In genomic region chr15:31406881-31407280, GRCm38 (mm10) we compare ENCODE assay signal across 20 mouse cellular contexts. TPM values are rescaled to one million over a fixed set of nuclear protein-coding genes. Genes with fewer than 3 reads are reported as not detected.
DNase-seq lines count a peak whose midpoint lies in the region; ATAC-seq and TF ChIP-seq lines count a peak whose summit lies in the region.
"Had no signal": no experiment of that assay in that cellular context is flagged by ENCODE, and none has a peak within 500 bp of the region (broad histone marks: within the 10 kb centered on the region; RNA-seq: fewer than 3 reads in every experiment).

No protein-coding gene starts in this region.

- ATAC-seq in liver, embryonic 15.5 days (ENCODE audit: insufficient read depth), result no peak
- peak; percentile 36; the same call in 1 of the 2 replicates for ATAC-seq in kidney, postnatal 0 days (replicated peaks; ENCODE audit: low FRiP score, low read depth)
- ATAC-seq in hindbrain, embryonic 11.5 days (ENCODE audit: low FRiP score), result no peak
- ATAC-seq: forebrain, embryonic 15.5 days had no signal

- H3K4me1 ChIP-seq in liver, embryonic 15.5 days (replicated peaks), result no peaks in the 10 kb centered on the region
- no peaks in the 10 kb centered on the region for H3K4me1 ChIP-seq in kidney, postnatal 0 days (replicated peaks; ENCODE audit: insufficient read depth, low read length)
- H3K4me1 ChIP-seq in hindbrain, embryonic 11.5 days (replicated peaks; ENCODE audit: control insufficient read depth, insufficient read depth, low read length), result no peaks in the 10 kb centered on the region

- DNase-seq in gastrocnemius, adult 2 months, result peak; percentile 1
- DNase-seq in gastrocnemius, postnatal 4 days (ENCODE audit: low spot score in 2 of 2), result no peak
- no peak for DNase-seq in liver
- no peak for DNase-seq in kidney, postnatal 0 days (ENCODE audit: low spot score)
- no peak for DNase-seq in frontal cortex, postnatal 36 days (ENCODE audit: low spot score in 2 of 2)
- no peak for DNase-seq in hindbrain, embryonic 11.5 days (ENCODE audit: low spot score)
- DNase-seq: adrenal gland, postnatal 10 days; cerebellum, adult 18-20 months; cerebellum, postnatal 14 days; gastrocnemius, postnatal 25 days; heart, postnatal 4 days; midbrain, embryonic 14.5 days; thymus, adult 18-20 months; thymus, postnatal 4 days had no signal

- 0 out of 2 replicates have a peak overlapping the region, but pooled peaks have one; percentile 6 for H3K4me2 ChIP-seq in liver, embryonic 15.5 days
- no peak overlapping the region for H3K4me2 ChIP-seq in kidney, postnatal 0 days (ENCODE audit: low read length)
- no peak overlapping the region for H3K4me2 ChIP-seq in hindbrain, embryonic 11.5 days (replicated peaks; ENCODE audit: low read depth, low read length)
- H3K4me2 ChIP-seq: forebrain, embryonic 15.5 days; hindbrain, embryonic 15.5 days; lung, embryonic 14.5 days had no signal

- H3K27ac ChIP-seq in gastrocnemius, adult 2 months, result no peak overlapping the region
- peak overlapping the region; percentile 45; the same call in 1 of the 2 replicates for H3K27ac ChIP-seq in liver, embryonic 15.5 days (replicated peaks)
- peak overlapping the region; percentile 72 for H3K27ac ChIP-seq in kidney, postnatal 0 days
- no peak overlapping the region for H3K27ac ChIP-seq in hindbrain, embryonic 11.5 days (ENCODE audit: low read depth, low read length)
- H3K27ac ChIP-seq: forebrain, embryonic 15.5 days; heart, embryonic 10.5 days; hindbrain, embryonic 15.5 days had no signal

- no peak overlapping the region for H3K9ac ChIP-seq in liver, embryonic 15.5 days
- no peak overlapping the region for H3K9ac ChIP-seq in kidney, postnatal 0 days (ENCODE audit: low read depth, low read length)
- H3K9ac ChIP-seq in hindbrain, embryonic 11.5 days (ENCODE audit: low read depth, low read length), result no peak overlapping the region
- H3K9ac ChIP-seq: forebrain, embryonic 15.5 days; hindbrain, embryonic 15.5 days; lung, embryonic 14.5 days had no signal

- H3K27me3 ChIP-seq in liver, embryonic 15.5 days, result no peaks in the 10 kb centered on the region
- no peaks in the 10 kb centered on the region for H3K27me3 ChIP-seq in kidney, postnatal 0 days (ENCODE audit: insufficient read depth, low read length)
- no peaks in the 10 kb centered on the region for H3K27me3 ChIP-seq in hindbrain, embryonic 11.5 days (ENCODE audit: control insufficient read depth, insufficient read depth, low read length)
- H3K27me3 ChIP-seq: forebrain, embryonic 15.5 days; hindbrain, embryonic 15.5 days had no signal

- 60% methylated on average over 5 of the region's 5 CpGs for WGBS in liver, embryonic 15.5 days (ENCODE audit: insufficient replicate concordance)
- 77% methylated on average over 5 of the region's 5 CpGs for WGBS in kidney, postnatal 0 days
- 82% methylated on average over 5 of the region's 5 CpGs for WGBS in hindbrain, embryonic 11.5 days

- H3K4me3 ChIP-seq in gastrocnemius, adult 2 months, result no peak overlapping the region
- no peak overlapping the region for H3K4me3 ChIP-seq in liver, embryonic 15.5 days (replicated peaks)
- H3K4me3 ChIP-seq in kidney, postnatal 0 days (replicated peaks; ENCODE audit: low read depth, low read length), result no peak overlapping the region
- H3K4me3 ChIP-seq in hindbrain, embryonic 11.5 days (ENCODE audit: low read depth, low read length), result no peak overlapping the region
- H3K4me3 ChIP-seq: forebrain, embryonic 15.5 days; heart, embryonic 10.5 days; hindbrain, embryonic 15.5 days had no signal

- H3K36me3 ChIP-seq in liver, embryonic 15.5 days (replicated peaks), result no peaks in the 10 kb centered on the region
- H3K36me3 ChIP-seq in kidney, postnatal 0 days (ENCODE audit: insufficient read depth, low read length), result no peaks in the 10 kb centered on the region
- H3K36me3 ChIP-seq in hindbrain, embryonic 11.5 days (ENCODE audit: control insufficient read depth, insufficient read depth, low read length), result no peaks in the 10 kb centered on the region
- H3K36me3 ChIP-seq: forebrain, embryonic 15.5 days; heart, embryonic 10.5 days; hindbrain, embryonic 15.5 days had no signal

- intact Hi-C loops in gastrocnemius, adult 2 months (cut with DNase I), result no loop called here

- TF ChIP-seq CTCF in gastrocnemius, adult 2 months (IDR thresholded peaks at IDR 0.05), result no peak
- no peak for TF ChIP-seq CTCF in kidney, postnatal 0 days (IDR thresholded peaks at IDR 0.05; ENCODE audit: low read depth)

- H3K9me3 ChIP-seq in liver, embryonic 15.5 days (replicated peaks), result no peaks in the 10 kb centered on the region
- H3K9me3 ChIP-seq in kidney, postnatal 0 days (replicated peaks; ENCODE audit: low read length), result no peaks in the 10 kb centered on the region
- H3K9me3 ChIP-seq in hindbrain, embryonic 11.5 days (ENCODE audit: control insufficient read depth, low read length), result no peaks in the 10 kb centered on the region
- H3K9me3 ChIP-seq: forebrain, embryonic 15.5 days; heart, embryonic 10.5 days; hindbrain, embryonic 15.5 days had no signal

RNA-seq across cellular contexts. Expression of gene Ankrd33b, which starts 39.4 kb away (rescaled TPM):
- 10 to 100 TPM; 11.9 to 31.5 TPM for total RNA-seq in gastrocnemius, adult 2 months (2021)
- total RNA-seq in gastrocnemius, postnatal 4 days (2021), result 1 to 10 TPM; 4.9 to 5.3 TPM
- polyA plus RNA-seq in liver, embryonic 15.5 days (2015; fragmentation: Nextera tagmentation; extraction: Ambion mirVana), result 0.62 and 0.76 TPM in 2 replicates
- polyA plus RNA-seq in kidney, postnatal 0 days (2015; fragmentation: Nextera tagmentation; extraction: Ambion mirVana), result 10.5 and 12.0 TPM in 2 replicates
- polyA plus RNA-seq in hindbrain, embryonic 11.5 days (2014; fragmentation: Nextera tagmentation; extraction: Ambion mirVana), result 0.22 and 0.31 TPM in 2 replicates

RNA-seq across cellular contexts. Expression of gene Ropn1l, which starts 46.7 kb away (rescaled TPM):
- total RNA-seq in gastrocnemius, adult 2 months (2021), result not detected
- under 1 TPM; 0.39 to 0.57 TPM for total RNA-seq in gastrocnemius, postnatal 4 days (2021)
- polyA plus RNA-seq in liver, embryonic 15.5 days (2015; fragmentation: Nextera tagmentation; extraction: Ambion mirVana), result 3.2 and 3.3 TPM in 2 replicates
- polyA plus RNA-seq in kidney, postnatal 0 days (2015; fragmentation: Nextera tagmentation; extraction: Ambion mirVana), result 5.2 and 5.8 TPM in 2 replicates
- polyA plus RNA-seq in hindbrain, embryonic 11.5 days (2014; fragmentation: Nextera tagmentation; extraction: Ambion mirVana), result 2.7 and 3.2 TPM in 2 replicates
- total RNA-seq: gastrocnemius, postnatal 25 days; megakaryocyte-erythroid progenitor cell, adult 5-6 weeks had no signal

Comparison
In these comparisons a context has a peak if more than half of its experiments do, and no peak if none do; other contexts are left out.
1. H3K27ac ChIP-seq: peak in liver, embryonic 15.5 days (single experiment) and kidney, postnatal 0 days (single experiment); none in gastrocnemius, adult 2 months (single experiment) and hindbrain, embryonic 11.5 days (single experiment).